Mouse (Mus musculus) thymus, adult 18-20 months (tissue): ENCODE measurements around the gene Slc12a4.

ENCODE experiments used
- DNase-seq, 2 experiments: peaks; one replicate each; pipeline ENCODE4 v3.0.0; 2022; ENCODE audit warnings: mixed read lengths in 2 of 2

Slc12a4 gene

DNA sequence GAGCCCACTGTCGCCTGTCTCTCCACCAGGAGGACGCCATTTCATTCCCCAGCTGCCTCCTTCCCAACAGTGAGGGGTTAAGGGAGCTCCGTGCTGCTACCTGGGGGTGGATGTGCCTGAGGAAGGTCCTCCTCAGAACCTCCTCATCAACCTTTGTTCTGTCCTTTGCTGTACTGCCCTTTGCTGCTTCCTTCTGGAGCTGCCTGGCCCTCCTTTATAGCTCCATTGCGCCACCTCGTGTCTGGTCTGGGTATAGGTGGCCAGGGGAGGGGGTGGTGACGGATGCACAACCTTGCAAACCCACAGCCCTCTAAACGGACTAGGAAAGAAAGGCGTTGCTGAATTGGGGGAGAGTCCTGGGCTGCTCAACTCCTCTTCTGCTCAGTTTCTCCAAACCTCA, 35.3 kb downstream of the Slc12a4 start:
- DNase-seq, result peak; percentile 51 to 64

DNA sequence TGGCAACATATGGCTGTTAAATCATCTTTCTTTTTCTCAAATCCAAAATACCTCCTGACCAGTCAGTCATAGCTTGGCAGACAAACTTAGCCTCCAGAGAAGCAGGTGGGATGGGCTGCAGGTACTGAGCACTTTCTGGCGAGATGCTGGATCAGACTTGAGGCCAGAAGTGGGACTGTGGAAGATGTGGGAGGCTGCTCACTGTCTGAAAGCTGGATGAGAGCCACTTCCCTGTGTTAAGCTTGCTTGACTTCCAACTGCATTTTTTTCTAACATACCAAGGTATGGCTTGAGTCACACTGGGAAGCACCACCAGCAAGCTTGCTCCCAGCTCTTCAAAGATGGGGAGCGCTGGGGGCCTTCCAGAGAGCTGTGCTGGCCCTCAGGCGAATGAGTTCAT, 40.8 kb downstream of the Slc12a4 start:
- DNase-seq, result no peak

DNA sequence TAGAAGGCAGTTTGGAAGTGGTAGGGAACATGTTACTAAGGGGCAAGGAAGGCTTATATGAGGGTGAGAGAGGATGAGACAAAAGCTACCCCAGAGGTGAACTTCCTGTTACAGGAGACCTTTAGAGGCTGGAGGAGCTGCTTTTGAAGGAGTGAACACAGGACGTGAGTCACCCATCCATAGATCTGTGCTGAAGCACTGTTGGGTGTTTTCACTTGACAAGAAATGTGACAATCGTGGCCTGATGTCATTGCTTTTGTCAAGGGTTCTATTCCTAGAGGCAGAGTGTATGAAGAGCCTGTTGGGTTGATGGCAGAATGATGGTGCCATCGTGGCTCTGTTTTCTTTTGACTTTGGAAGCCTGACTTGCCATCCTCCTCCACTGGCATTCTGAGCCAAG, 46.5 kb downstream of the Slc12a4 start:
- DNase-seq, result no peak

DNA sequence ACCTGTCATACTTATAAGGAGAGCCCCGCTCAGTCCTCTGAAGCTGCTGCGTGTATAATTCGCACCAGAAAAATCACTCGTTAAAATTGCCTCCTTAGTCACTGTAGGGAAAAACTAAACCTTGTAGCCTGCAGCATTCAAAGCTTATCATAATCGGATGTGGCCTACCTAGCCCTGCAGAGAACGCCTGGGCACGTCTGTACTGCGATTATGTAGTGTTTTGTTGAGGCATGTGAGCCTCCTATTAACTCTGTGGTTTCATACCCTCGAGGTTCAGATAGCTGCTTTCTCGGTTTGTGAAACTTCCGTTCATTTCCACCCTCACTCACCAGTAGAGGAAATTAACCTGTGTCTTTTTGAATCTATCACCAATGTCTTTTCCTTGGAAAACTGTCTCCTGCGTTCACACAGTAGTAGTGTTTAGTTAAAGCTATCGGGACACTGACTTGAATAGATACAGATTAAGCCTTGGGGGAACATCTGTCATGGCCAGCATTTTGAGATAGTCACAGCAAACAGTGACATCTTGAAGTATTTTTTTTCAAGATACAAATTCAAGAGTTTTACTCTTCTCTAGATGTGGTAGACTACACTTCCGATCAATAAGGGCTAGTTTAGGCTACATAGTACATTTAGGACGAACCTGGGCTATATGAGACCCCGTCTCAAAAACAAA, 64.8 kb downstream of the Slc12a4 start:
- DNase-seq, result no peak

DNA sequence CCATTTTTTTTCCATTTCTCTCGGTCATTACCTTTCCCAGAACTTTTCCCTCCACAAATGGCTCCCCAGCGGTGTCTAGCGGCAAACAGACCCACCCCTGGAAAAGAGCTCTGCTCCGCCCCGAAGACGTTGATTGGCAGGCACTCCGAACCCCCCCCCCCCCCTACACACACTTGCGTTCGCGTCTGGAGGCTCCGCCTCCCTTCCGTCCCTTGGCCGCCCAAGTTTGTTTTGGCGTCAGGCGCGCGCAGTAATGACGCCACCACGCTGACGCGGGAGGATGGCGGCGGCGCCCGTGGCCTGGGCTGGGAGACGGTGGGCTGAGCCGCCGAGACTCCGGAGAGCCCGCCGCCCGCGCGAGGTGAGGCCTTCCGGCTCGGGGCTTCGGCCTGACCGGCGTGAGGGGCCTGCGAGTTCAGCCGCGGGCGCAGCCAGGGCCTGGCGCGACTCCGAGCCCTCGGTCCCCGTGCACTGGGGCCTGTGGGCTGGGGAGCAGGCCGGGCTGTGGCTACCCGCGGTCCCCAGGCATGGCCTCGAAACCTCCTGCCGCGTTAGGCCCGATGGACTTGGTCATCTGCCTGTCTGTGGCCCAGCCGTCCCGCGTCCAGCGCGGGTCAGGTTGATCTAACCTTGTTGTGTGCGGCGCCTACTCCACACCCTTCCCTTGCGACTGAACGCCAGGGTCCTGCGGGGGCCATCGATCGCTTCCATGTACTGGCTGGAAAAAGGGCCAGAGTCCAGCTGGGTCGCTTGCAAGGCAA, 65.5 kb downstream of the Slc12a4 start, which contains the start of gene Pskh1:
Pskh1 (plus strand) TSS at position 262 of the 761 bp plus-strand sequence.
- peak; percentile 82 to 84 for DNase-seq

DNA sequence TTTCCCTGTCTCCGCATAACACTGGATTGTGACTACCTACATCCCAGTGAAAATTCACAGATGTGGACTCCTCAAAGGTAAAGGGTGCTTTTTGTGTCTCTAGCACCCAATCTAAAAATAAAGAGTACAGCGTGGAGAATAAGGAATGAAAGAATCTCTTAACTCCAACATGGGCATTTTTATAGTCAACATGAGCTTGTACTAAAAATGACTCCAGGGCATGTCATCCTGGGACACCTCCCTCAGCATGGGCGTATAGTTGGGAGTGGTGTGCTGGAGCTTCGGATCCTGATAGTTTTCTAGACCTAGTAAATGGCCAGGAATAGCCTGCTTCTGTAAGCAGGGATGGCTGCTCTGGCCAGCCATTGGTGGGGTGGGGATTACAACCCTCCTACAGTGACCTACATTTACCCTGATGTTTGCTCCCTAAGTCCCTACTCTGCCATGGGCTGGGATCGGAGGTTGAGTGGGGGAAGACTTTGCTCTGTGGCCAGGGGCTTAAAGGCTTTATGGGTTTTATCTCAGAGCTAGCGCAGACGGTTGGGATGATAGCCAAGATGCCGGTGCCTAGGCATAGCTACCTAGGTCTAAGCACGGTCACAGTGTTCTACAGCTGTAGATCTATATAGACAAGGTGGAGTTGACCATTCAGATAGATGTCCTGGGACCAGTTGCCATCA, 68.0 kb downstream of the Slc12a4 start:
- no peak for DNase-seq
